Mouse (Mus musculus): ENCODE results near the gene Eif3k.
A peak's percentile ranks its signal among the peaks of the same experiment; 100 is the strongest.

Gene Eif3k

DNA sequence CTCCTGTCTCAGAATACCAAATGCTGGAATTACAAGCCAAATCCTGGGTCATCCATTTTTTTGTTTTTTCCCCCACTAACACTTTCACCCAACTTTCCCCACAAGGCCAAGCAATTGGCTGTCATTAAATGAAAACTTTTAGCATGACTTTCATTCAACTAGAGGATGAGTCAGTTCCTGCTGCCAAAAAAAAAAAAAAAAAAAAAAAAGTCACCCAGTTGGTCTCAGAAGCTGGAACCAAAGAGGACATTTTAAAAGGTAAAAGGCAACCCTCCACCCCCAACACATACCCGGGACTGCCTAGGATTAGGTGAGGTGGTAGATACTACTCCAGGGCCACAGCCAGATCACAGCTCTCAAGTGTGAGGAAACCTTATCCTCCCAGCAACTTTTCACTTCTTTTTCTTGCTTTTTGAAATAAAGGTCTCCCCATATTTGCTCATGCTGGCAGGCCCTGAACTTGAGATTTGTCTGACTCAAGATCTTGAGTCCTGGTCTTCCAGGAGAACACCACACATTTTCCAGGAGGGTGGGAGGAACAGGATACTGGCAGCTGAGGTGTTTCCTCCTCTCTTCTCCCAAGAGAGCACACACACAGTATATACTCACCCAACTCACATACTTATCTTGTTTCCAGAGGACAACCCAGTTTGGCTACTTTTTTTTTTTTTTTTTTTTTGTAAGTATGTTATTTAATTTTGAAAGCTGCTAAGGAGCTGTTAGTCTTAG lies 23.5 kb downstream of the Eif3k start:
- DNase-seq, result no peak

DNA sequence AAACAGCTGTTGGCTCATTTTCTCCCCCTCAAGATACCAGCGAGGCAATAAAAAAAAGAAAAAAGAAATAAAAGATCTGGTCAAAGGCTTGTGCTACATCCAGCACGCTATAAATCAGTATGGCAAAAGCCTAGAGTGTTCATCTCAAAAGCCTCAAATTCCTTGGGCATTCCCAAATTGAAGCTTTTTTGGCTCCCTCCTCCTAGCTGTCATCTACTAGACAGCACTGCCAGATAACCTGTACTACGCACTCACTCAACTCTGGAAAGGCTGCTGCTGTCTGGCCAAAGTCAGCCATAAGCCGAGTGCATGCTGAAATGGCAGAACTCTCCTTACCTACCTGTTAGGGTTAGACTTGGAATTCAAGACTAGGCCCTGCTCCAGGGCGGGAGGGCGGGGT lies 24.4 kb downstream of the Eif3k start:
- DNase-seq, result no peak

DNA sequence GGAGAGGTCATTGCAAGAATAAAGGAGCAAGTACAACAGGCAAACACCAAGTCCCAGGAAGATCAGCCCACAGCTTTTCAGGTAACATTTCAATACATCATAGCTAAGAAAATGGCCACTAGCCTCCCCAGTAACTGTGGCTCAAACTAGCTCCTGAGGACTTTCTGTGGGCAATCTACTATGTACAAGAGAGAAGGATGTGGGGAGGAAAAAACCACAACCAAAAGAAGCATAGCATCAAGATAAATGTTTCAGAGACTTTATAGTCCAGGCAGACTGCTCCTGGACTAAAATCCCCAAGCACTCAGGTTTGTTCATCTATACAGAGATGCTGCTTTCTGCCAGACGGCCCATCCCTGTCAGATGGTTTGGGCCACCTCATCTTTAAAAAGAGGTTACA lies 25.4 kb downstream of the Eif3k start:
- no peak for DNase-seq

GRCm38 (mm10) chr7:28955295-28955897 lies 26.3 kb downstream of the Eif3k start:
- peak in 1 of 2 experiments; percentile 29 for DNase-seq

DNA sequence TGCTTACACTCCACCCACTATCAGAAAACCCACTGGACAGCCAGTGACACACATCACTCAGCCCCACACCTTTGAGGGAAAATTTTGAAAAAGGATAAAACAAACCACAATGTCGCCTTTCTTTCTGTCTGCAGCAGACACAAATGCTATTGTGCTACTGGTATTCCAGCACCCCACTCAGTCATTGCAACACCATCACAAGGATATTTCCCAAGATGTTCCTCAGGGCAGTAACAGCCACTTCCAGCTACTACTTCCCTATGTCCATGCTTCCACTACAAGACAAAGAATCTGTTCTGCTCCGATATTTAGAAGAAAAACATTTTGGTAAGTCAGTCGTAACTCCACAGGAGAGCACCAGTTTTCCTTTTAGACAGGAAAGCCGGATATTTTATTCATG lies 26.9 kb downstream of the Eif3k start:
- no peak for DNase-seq

DNA sequence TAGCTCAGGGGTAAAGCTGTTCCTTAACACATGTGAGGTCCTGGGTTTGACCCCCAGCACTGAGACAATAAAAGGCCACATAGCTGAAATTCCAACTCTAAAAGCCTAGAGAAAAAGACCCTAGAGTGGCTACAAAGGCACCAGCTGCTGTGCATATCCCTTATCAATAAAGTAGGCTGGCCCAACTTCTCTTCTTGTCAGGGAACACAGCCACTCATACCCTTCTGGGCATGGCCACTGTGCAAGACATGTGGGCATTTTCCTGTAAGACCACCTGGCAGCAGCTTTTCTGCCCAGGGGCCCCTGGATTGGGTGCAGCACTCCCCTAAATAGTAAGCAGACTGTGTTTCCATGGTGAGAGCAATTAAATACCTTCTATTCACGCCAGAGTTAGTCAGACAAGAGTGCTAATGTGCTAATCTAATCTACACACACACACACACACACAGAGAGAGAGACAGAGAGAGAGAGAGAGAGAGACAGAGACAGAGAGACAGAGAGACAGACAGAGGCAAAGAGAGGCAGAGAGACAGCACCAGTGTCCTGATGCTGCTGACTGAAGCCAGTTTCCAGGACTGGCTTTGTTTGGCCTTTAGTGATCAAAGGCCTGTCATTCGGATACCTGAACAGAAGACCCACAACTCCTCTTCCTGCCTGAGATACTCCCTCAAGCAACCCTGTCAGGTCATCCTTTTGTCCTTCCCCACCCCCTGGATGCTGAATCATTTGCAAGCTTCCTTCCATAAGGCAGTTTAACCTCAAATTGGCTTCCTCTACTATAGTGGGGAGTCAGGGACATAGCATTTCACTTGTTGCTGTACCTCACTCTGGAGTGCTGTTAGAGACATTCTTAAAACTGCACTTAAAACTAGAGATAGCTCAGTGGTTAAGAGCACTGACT lies 27.9 kb downstream of the Eif3k start:
- no peak for DNase-seq

- DNase-seq, result no peak
Measured at GRCm38 (mm10) chr7:28952786-28953185, 28.9 kb downstream of the Eif3k start.

GRCm38 (mm10) chr7:28951764-28952163 lies 29.9 kb downstream of the Eif3k start:
- no peak for DNase-seq

- no peak for DNase-seq
Measured at GRCm38 (mm10) chr7:28950346-28951037, 31.2 kb downstream of the Eif3k start.

GRCm38 (mm10) chr7:28949298-28949697 lies 32.4 kb downstream of the Eif3k start:
- no peak for DNase-seq

- DNase-seq, result no peak
Measured at GRCm38 (mm10) chr7:28948746-28949145, 32.9 kb downstream of the Eif3k start.

DNA sequence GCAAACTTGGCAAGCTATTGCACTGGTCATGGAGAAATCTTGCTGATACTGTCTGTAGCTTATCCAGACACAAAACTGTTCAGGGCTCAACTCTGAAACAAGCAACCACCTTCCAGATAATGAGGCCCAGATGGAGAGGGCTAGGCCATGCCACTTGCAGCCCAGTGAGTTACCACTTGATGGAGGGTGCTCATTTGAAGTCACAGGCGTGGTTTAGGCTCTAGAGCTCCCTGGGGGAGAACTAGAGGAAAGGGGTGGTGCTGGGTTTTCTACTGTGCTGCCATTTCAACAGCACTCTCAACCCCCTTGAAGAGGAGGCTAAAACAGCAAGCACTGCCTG lies 35.4 kb downstream of the Eif3k start:
- no peak for DNase-seq

DNA sequence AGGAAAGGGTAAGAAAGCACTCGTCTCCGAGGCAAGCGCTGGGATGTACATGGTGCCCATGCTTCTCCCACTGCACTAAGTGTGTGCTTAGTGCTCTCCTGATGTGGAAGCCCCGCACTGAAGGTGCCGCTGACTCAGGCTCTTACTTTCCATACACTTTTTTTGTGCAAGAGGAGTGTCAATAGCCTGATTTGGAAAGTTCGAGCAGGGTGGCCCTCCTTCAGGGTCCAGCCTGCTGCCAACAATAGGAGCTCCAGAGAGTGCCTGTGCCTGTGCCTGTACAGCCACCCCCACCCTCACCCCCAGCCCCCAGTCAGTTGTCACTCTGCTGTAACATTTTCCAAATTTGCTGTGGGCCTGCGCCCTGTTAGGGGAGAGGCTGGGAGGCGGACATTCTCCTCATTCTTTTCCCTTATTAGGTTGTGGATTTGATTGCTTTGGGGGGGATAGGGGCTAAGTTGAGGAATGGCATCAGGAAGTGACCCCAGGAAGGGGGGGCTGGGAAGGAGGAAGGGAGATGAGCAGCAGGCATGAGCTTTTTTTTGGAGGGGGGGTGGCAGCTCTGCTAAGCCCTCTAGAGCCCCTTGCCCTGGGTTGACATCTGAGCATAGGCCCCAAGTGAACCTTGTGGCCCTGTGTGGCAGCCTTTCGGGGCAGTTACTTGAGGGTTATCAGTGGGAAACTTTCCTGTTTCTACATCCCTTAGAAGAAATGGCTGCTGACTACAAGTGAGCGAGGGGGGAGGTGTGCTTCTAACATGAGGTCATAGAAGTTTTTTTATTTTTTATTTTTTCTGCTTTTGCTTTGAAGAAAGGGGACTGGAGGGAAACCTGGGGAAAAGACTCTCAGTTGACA lies 36.0 kb downstream of the Eif3k start:
- DNase-seq, result no peak

GRCm38 (mm10) chr7:28944756-28945415 lies 36.8 kb downstream of the Eif3k start:
- no peak for DNase-seq

- no peak for DNase-seq
Measured at GRCm38 (mm10) chr7:28943451-28944180, 38.0 kb downstream of the Eif3k start.

DNA sequence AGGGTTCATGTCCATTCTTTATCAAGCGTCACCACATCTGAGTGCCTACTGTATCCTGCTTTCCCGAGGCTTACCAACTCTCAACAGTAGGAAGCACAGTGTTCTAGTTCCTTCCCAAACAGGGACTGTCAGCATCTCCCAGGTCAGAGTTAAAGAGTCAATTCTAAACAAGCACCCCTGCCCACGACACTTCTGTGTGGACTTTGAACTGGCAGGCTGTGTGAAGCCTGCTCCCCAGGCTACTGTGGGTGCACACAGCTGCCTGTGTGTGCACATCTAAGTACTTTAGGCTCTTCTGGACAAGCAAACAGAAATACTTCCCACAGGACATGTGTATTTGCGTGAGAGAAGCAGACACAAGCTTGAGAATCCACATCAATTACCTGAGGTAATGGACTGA lies 40.1 kb downstream of the Eif3k start:
- DNase-seq, result no peak

DNA sequence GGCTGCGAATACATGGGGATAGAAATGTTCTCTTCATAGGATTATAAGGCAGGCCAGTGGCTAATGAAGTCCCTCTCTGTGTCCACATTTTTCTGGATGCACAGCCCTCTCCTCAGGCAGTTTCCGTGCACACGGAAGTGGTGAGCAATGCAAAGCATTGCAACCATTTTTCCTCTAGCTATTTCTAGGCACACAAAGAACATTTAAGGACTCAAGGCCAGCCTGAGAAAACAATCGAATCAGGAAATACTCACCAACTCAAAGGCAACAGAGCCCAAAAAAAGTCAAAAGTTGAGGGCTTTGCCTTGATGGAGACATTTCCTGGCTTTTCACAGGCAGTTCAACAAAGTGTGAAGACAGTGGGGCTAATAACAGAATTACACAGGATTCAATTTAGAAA lies 40.5 kb downstream of the Eif3k start:
- no peak for DNase-seq

GRCm38 (mm10) chr7:28939418-28940183 lies 42.1 kb downstream of the Eif3k start:
- DNase-seq, result no peak

GRCm38 (mm10) chr7:28938654-28939053 lies 43.0 kb downstream of the Eif3k start:
- no peak for DNase-seq

- DNase-seq, result no peak
Measured at GRCm38 (mm10) chr7:28936787-28937186, 44.9 kb downstream of the Eif3k start.

Measured in cerebellum, postnatal 10 days (tissue).